Mouse (Mus musculus) spleen, adult 2 months (tissue): ENCODE data around the gene Atg4d. TPM values are rescaled to one million over a fixed set of nuclear protein-coding genes. Genes with fewer than 3 reads are reported as not detected.
A peak's percentile ranks its signal among the peaks of the same experiment; 100 is the strongest.

Experiments used
- DNase-seq, 2 experiments: peaks; one replicate each; pipeline versions ENCODE4 v3.0.0 to v3.0.0-alpha.2; 2012 to 2021; ENCODE audit warnings: low spot score in 2 of 2, low read depth in 1 of 2
- H3K27ac ChIP-seq: fragments of 200-500 bp; 2 replicates; pipeline ENCODE4 v1.5.1; 2012; ENCODE audit warnings: low read length, inconsistent platforms; ENCODE audit not compliant: insufficient read depth
- H3K27me3 ChIP-seq: fragments of 200-500 bp; 2 replicates; pipeline ENCODE4 v1.6.1; 2012; ENCODE audit warnings: mild to moderate bottlenecking, moderate library complexity, low read length, inconsistent platforms; ENCODE audit not compliant: control insufficient read depth, insufficient read depth
- H3K36me3 ChIP-seq: fragments of 200-500 bp; 2 replicates; pipeline ENCODE4 v1.6.1; 2012; ENCODE audit warnings: mild to moderate bottlenecking, low read length, inconsistent platforms; ENCODE audit not compliant: control insufficient read depth, insufficient read depth
- H3K4me1 ChIP-seq: fragments of 200-500 bp; 2 replicates; pipeline ENCODE4 v1.6.1; 2011; ENCODE audit warnings: inconsistent platforms; ENCODE audit not compliant: control insufficient read depth, insufficient read depth, insufficient read length
- H3K4me3 ChIP-seq: fragments of 200-500 bp; 2 replicates; pipeline ENCODE4 v1.5.1; 2011; ENCODE audit warnings: mild to moderate bottlenecking, inconsistent platforms; ENCODE audit not compliant: insufficient read depth, insufficient read length; ENCODE audit errors: extremely low read depth
- CTCF ChIP-seq: fragments of 200-500 bp; IDR thresholded peaks from 2 replicates; pipeline ENCODE4 v1.5.1; 2011; ENCODE audit warnings: mild to moderate bottlenecking, inconsistent platforms; ENCODE audit not compliant: insufficient read depth, insufficient read length, insufficient replicate concordance; ENCODE audit errors: extremely low read depth
- POLR2A ChIP-seq: fragments of 200-500 bp; IDR thresholded peaks from 2 replicates; pipeline ENCODE4 v1.6.1; 2011; ENCODE audit warnings: low read depth, low read length, inconsistent platforms
- WGBS: fragments of 180-500 bp; shearing (Covaris S2); methylation state at CpG from one replicate; pipeline ENCODE4 v1.1.7; 2018; 5-methylcytosine and 5-hydroxymethylcytosine counted together
- polyA plus RNA-seq: library from polyadenylated mRNA; depleted of rRNA; stranded (reverse); fragments of >200 nt; gene quantifications from 2 replicates; pipeline ENCODE4 v1.2.3, GENCODE M21; 2012

Atg4d gene
- polyA plus RNA-seq, 1 experiment = 44.8 TPM

DNA sequence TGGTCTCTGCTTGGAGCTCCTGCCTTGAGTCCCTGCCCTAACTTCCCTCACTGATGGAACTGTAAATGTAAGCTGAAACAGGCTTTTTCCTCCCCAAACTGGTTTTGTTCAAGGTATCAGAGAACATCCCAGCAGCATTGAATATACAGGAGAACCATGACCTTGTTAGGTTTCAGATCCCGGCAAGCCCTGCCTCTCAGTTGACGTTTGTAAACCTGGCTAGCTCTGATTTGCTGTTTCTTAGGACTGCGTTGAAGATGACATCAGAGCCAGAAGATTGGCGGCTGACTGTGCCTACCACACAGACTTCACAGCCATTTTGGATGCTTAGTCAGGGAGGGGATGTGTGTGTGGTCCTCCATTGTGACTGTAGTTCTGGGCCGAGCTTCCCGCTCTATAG is 41.2 kb upstream of the Atg4d start:
- H3K4me1 ChIP-seq = peaks cover 8% of the 10 kb centered on the region; the same call in 1 of the 2 replicates
- no peaks in the 10 kb centered on the region for H3K36me3 ChIP-seq
- no peaks in the 10 kb centered on the region for H3K27me3 ChIP-seq
- WGBS = 94% methylated on average over 6 of the region's 6 CpGs
- no peak overlapping the region for H3K4me3 ChIP-seq
- DNase-seq = no peak
- TF ChIP-seq POLR2A = no peak
- no peak for TF ChIP-seq CTCF
- H3K27ac ChIP-seq = no peak overlapping the region

- Histone ChIP-seq H3K4me3 (peak overlapping the region; percentile 43), H3K27ac (no peak overlapping the region), H3K36me3 (peaks cover 1% of the 10 kb centered on the region; the same call in 1 of the 2 replicates), H3K4me1 (peaks cover 8% of the 10 kb centered on the region; the same call in 1 of the 2 replicates), H3K27me3 (no peaks in the 10 kb centered on the region)
- TF ChIP-seq CTCF = no peak
- no peak for DNase-seq
- 19% methylated on average over 26 of the region's 26 CpGs for WGBS
Observed at GRCm38 (mm10) chr9:21224576-21225414, 40.3 kb upstream of the Atg4d start.

GRCm38 (mm10) chr9:21225415-21225758 is 39.7 kb upstream of the Atg4d start:
- DNase-seq = no peak
- TF ChIP-seq POLR2A (no peak), CTCF (no peak)
- H3K27ac ChIP-seq = no peak overlapping the region
- peak overlapping the region; percentile 43; the same call in 1 of the 2 replicates for H3K4me3 ChIP-seq
- WGBS = 13% methylated on average over 7 of the region's 7 CpGs
- no peaks in the 10 kb centered on the region for H3K27me3 ChIP-seq
- peaks cover 8% of the 10 kb centered on the region; the same call in 1 of the 2 replicates for H3K4me1 ChIP-seq
- H3K36me3 ChIP-seq = peaks cover 6% of the 10 kb centered on the region

- peak overlapping the region; percentile 43; the same call in 1 of the 2 replicates for H3K4me3 ChIP-seq
- no peaks in the 10 kb centered on the region for H3K27me3 ChIP-seq
- 17% methylated on average over 16 of the region's 16 CpGs for WGBS
- DNase-seq = no peak
- H3K4me1 ChIP-seq = 0 out of 2 replicates have a peak, but pooled peaks cover 4% of the 10 kb centered on the region
- no peak overlapping the region for H3K27ac ChIP-seq
- TF ChIP-seq CTCF = no peak
- TF ChIP-seq POLR2A = no peak
- H3K36me3 ChIP-seq = peaks cover 18% of the 10 kb centered on the region
Observed at GRCm38 (mm10) chr9:21227342-21227741, 37.8 kb upstream of the Atg4d start.

DNA sequence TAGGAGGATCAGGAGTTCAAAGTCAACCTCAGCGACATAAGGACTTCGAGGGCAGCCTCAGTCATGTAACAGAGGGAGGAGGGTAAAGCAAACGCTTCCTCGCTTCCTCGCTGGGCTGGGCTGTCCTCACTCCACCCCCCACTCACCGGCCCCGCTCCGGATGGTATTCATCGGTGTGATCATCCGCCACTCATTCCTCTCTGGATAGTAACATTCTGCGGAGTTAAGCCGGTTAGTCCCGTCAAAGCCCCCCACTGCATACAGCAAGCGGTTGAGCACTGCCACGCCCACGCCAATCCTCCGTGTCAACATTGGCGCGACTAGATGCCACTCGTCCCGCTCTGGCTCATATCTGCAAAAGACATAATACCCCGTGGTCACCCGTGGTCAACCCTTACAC is 33.5 kb upstream of the Atg4d start:
- peaks cover 7% of the 10 kb centered on the region; the same call in 1 of the 2 replicates for H3K4me1 ChIP-seq
- H3K27me3 ChIP-seq = no peaks in the 10 kb centered on the region
- peaks cover 28% of the 10 kb centered on the region for H3K36me3 ChIP-seq
- TF ChIP-seq CTCF (no peak), POLR2A (no peak)
- WGBS = 89% methylated on average over 23 of the region's 23 CpGs
- no peak overlapping the region for H3K27ac ChIP-seq
- no peak overlapping the region for H3K4me3 ChIP-seq
- DNase-seq = no peak

GRCm38 (mm10) chr9:21232867-21233266 is 32.2 kb upstream of the Atg4d start:
- no peaks in the 10 kb centered on the region for H3K27me3 ChIP-seq
- H3K36me3 ChIP-seq = peaks cover 28% of the 10 kb centered on the region
- H3K4me3 ChIP-seq = no peak overlapping the region
- WGBS = 91% methylated on average over 5 of the region's 5 CpGs
- H3K27ac ChIP-seq = no peak overlapping the region
- TF ChIP-seq CTCF = no peak
- TF ChIP-seq POLR2A = no peak
- peaks cover 15% of the 10 kb centered on the region for H3K4me1 ChIP-seq
- no peak for DNase-seq

DNA sequence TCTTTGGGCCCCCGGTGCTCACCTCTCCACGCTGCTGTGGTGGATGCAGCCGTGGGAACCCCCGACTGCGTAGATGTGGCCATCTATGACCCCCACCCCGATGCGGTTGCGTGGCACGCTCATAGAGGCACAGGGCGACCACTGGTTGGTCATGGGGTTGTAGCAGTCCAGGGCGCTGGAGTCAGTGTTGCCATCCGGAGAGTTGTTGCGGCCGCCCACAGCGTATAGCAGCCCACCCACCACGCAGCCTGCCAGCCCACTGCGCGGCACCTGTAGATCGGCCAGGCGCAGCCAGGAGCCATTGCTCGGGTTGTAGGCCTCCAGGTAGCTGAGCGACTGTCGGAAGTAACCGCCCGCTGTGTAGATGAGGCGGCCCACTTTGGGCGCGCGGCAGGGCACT is 31.7 kb upstream of the Atg4d start:
- H3K4me1 ChIP-seq = peaks cover 15% of the 10 kb centered on the region
- DNase-seq = no peak
- H3K4me3 ChIP-seq = no peak overlapping the region
- peaks cover 28% of the 10 kb centered on the region for H3K36me3 ChIP-seq
- H3K27ac ChIP-seq = no peak overlapping the region
- no peaks in the 10 kb centered on the region for H3K27me3 ChIP-seq
- WGBS = 96% methylated on average over 29 of the region's 29 CpGs
- TF ChIP-seq POLR2A (no peak), CTCF (no peak)
